Mouse (Mus musculus) heart, embryonic 10.5 days (tissue): ENCODE measurements at regions not wholly inside any gene's neighbourhood (a gene's known extent, or its start where the extent isn't known, plus 50 kb on each side); places are given as distances from the start of the nearest gene placed in this dataset.

Experiments
- DNase-seq: peaks from one replicate; pipeline ENCODE4 v3.0.0-alpha.2; 2017; ENCODE audit warnings: low spot score
- H3K27ac ChIP-seq: fragments of 300-500 bp; sonication (generic); 2 replicates; pipeline ENCODE4 v1.5.1; 2016; ENCODE audit warnings: mild to moderate bottlenecking
- H3K27me3 ChIP-seq: fragments of 300-500 bp; sonication (generic); 2 replicates; pipeline ENCODE4 v1.6.1; 2016; ENCODE audit warnings: mild to moderate bottlenecking; ENCODE audit not compliant: poor library complexity, insufficient read depth, severe bottlenecking
- H3K36me3 ChIP-seq: fragments of 300-500 bp; sonication (generic); 2 replicates; pipeline ENCODE4 v1.6.1; 2016; ENCODE audit warnings: mild to moderate bottlenecking, moderate library complexity
- H3K4me1 ChIP-seq: fragments of 300-500 bp; sonication (generic); 2 replicates; pipeline ENCODE4 v1.6.1; 2016; ENCODE audit warnings: mild to moderate bottlenecking
- H3K4me3 ChIP-seq: fragments of 300-500 bp; sonication (generic); 2 replicates; pipeline ENCODE4 v1.5.1; 2016; ENCODE audit warnings: mild to moderate bottlenecking, moderate library complexity
- H3K9me3 ChIP-seq: fragments of 300-500 bp; sonication (generic); 2 replicates; pipeline ENCODE4 v1.6.1; 2016; ENCODE audit warnings: mild to moderate bottlenecking, moderate library complexity
- WGBS: fragments of 180-500 bp; shearing (Covaris S2); methylation state at CpG from one replicate; pipeline ENCODE4 v1.1.7; 2016; 5-methylcytosine and 5-hydroxymethylcytosine counted together

DNA sequence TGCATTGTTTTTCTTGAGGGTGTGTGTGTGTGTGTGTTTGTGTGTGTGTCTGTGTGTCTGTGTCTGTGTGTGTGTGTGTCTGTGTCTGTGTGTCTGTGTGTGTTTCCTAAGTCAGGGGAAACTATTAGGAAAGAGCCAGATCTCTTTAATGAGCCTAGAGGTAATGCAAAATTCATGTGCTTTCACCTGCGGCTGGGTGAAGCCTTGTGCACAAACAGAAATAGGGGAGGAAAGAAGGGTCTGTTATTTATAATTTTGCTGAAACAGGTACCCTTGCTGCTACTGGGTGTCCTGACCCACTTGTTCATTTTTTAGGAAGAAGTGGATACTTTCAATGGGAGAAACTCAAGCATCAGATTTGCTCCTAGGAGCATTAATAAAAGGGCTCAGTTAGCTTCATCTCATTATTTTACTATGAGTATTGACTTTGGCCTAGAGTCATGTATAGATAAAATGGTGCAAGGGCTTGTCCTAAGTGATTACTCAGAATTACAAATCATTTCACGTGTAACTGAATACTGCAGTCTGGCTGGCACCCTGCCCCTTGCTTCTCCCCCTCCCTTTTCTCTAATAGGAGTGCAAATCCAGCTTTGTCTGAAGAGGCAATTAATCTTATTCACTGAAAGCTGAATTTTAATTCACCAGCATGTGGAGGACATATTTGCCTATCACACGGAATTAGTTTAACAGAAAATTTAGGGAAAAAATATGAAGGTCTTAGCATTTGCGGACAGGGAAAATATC lies 401.7 kb upstream of the Dph6 start:
- no peaks in the 10 kb centered on the region for H3K9me3 ChIP-seq
- H3K27ac ChIP-seq = no peak overlapping the region
- H3K36me3 ChIP-seq = no peaks in the 10 kb centered on the region
- no peaks in the 10 kb centered on the region for H3K27me3 ChIP-seq
- no peak overlapping the region for H3K4me3 ChIP-seq
- DNase-seq = no peak
- no peaks in the 10 kb centered on the region for H3K4me1 ChIP-seq
- WGBS = 70% methylated on average over 4 of the region's 4 CpGs

DNA sequence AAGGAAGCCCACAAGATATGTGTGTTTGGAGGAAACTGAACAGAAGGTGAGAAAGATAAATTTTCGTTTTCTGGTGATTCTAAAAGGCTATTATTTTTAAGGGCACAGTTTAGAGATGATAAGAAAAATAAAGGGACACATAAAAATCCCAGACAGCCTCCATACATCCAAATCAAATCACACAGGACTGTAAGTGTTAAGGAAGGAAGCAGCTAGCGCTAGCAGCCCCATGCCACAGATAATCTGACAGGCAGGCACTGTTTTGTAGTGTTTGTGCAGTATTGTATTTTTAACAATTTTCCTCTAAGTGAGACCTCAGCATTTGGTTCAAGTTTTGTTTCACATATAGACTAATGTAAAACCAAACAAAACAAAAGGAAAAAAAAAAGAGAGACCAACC lies 402.4 kb upstream of the Dph6 start:
- H3K27ac ChIP-seq = no peak overlapping the region
- H3K9me3 ChIP-seq = no peaks in the 10 kb centered on the region
- no peaks in the 10 kb centered on the region for H3K36me3 ChIP-seq
- no peak for DNase-seq
- 50% methylated on average over 2 of the region's 2 CpGs for WGBS
- no peaks in the 10 kb centered on the region for H3K27me3 ChIP-seq
- H3K4me1 ChIP-seq = no peaks in the 10 kb centered on the region
- H3K4me3 ChIP-seq = no peak overlapping the region

DNA sequence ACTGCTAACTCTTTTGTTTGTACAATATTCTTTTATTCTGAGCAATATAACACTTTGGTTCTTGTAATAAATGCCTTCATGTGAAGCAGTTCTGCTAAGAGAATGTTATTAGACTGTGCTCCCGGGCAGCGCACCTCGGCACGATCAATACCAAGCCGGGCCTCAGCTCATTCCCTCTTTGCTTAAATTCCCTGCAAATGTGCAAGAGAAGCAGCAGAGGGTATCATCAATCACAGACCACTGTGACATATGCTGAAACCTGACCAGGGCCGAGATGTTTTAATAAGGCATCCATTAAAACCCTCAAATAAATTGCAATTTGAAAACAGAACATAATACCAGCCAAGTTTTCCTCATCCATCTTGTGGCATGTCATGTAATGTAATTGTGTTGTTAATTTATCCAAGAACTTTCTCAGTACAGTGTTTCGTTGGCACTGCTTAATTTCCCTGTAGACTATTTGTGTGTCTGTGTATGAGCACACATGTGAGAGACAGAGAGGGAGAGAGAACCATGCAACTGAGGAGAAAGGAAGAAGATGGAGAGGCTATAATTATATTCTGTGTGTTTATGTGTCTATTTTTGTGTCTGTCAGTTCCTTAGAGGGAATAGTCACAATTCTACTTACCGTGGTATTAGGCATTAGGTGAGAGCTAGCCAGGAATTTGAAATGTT lies 412.9 kb upstream of the Dph6 start:
- Histone ChIP-seq H3K4me1 (no peaks in the 10 kb centered on the region), H3K4me3 (no peak overlapping the region), H3K36me3 (no peaks in the 10 kb centered on the region), H3K27ac (no peak overlapping the region), H3K27me3 (no peaks in the 10 kb centered on the region), H3K9me3 (no peaks in the 10 kb centered on the region)
- 71% methylated on average over 8 of the region's 8 CpGs for WGBS
- no peak for DNase-seq

DNA sequence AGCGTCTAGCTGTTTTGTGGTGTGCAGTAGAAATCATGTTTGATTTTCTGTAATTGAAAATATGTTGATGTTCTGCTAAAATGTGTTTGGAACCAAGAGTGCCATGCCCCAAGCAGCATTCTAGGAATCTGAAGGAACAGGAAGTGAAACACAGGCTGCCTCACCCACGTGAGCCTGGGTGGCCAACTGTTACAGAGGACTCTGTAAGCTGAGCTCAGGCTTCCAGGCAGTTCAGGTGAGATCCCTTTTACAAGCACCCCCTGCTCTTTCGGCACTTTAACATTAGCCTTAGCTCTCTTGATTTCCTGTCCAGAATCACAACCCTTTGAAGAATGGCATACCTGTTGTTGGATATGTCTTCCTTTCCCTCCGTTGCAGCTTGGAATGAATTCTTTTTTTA lies 414.9 kb upstream of the Dph6 start:
- no peak overlapping the region for H3K27ac ChIP-seq
- no peaks in the 10 kb centered on the region for H3K27me3 ChIP-seq
- no peak for DNase-seq
- H3K9me3 ChIP-seq = no peaks in the 10 kb centered on the region
- H3K4me3 ChIP-seq = no peak overlapping the region
- no peaks in the 10 kb centered on the region for H3K36me3 ChIP-seq
- WGBS = 69% methylated on average over 4 of the region's 4 CpGs
- H3K4me1 ChIP-seq = no peaks in the 10 kb centered on the region

DNA sequence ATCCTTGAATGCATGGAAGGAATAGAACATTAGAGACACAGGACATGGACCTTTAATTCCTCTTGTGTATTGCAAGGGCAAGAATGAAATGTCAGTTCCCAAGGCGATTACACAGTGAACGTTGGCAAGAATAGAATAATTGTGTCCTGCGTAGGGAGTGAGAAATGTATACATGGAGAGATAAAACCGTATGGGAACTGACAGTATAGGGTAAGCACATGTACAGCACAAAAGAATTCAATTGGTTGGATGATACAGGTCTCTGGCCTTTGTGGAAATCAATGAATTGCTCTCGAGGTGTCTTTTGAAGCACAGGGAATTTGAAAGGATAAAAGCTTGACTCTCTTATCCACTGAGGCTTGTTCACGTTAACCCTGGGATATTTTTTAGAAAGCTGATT lies 415.4 kb upstream of the Dph6 start:
- Histone ChIP-seq H3K9me3 (no peaks in the 10 kb centered on the region), H3K4me1 (no peaks in the 10 kb centered on the region), H3K4me3 (no peak overlapping the region), H3K36me3 (no peaks in the 10 kb centered on the region), H3K27ac (no peak overlapping the region), H3K27me3 (no peaks in the 10 kb centered on the region)
- WGBS = 76% methylated on average over 6 of the region's 6 CpGs
- no peak for DNase-seq

DNA sequence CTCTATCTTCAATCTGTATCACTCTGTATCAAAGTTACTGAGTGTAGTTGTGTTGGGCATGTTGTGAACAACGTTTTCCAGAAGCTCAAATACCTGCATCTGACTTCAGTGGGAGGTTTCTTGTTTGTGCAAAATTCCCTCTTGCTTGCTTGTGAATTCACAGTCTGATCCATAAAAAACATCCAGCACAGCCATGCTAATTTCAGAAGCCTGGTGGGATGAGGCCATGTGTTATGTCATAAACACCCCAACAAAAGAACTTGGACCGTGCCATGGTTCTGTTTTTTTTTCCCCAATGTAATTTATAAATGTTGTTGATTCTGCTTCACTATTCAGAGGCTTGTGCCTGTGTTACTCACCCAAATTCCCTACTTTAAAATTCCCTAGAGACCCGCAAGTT lies 415.9 kb upstream of the Dph6 start:
- Histone ChIP-seq H3K4me1 (no peaks in the 10 kb centered on the region), H3K36me3 (no peaks in the 10 kb centered on the region), H3K9me3 (no peaks in the 10 kb centered on the region), H3K4me3 (no peak overlapping the region), H3K27me3 (no peaks in the 10 kb centered on the region), H3K27ac (no peak overlapping the region)
- no peak for DNase-seq
- 70% methylated on average over 3 of the region's 3 CpGs for WGBS

DNA sequence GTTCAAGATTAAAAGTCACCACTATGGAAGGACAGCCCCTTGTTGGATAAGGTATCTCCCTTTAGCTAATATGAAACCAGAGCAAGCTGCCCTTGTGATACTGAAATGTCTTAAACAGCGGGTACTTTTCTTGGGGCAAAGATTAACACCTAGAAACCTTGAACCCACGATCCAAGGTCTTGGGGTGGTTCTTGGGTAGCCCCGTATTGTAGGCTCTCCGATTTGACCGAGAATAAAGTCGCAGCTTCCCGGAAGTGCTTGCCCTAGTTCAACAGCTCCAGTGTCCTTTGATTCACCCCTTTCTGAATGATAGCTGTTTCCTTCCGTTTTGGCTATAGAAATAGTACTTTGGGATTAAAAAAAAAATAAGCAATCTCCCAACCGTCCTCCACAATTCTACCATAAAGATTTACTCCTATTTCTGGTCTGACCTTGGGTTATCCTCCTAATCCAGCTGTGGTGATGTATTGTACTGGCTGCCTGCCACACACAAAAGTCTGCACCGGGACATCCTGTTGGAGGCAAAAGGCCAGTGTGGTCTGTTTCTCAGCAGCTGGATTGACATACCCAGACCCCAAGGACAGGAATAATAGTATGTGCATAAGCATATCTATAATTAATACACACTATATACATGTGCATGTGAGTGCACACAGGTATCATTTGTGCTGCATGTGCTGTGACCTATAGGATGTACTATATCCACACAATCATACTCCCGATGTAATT lies 427.0 kb upstream of the Dph6 start:
- Histone ChIP-seq H3K27me3 (no peaks in the 10 kb centered on the region), H3K9me3 (no peaks in the 10 kb centered on the region), H3K4me1 (no peaks in the 10 kb centered on the region), H3K36me3 (no peaks in the 10 kb centered on the region), H3K27ac (no peak overlapping the region), H3K4me3 (no peak overlapping the region)
- DNase-seq = no peak
- 72% methylated on average over 11 of the region's 11 CpGs for WGBS

DNA sequence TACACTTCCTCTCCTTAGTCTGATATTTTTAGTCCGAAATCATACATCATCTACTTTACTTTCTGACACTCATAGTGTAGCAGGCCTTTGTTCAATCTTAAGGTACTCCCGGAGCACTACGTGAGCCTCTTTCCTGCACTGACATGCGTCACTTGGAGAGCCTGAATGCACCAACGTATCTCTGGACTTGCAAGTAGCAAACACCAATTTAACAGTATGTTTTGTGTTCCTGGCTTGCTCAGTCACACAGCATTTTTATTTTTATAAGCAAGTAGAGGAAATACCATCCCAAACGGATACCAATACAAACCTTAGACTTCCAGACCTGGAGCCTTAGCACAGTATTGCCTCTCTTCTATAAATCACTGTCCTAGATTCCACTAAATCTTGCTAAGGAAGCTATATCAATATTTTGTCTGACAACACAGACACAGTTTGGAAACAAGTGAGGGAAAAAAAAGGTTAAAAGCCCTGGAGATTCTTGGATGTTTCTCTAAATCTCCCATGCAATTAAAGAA lies 427.6 kb upstream of the Dph6 start:
- Histone ChIP-seq H3K4me3 (no peak overlapping the region), H3K4me1 (no peaks in the 10 kb centered on the region), H3K36me3 (no peaks in the 10 kb centered on the region), H3K27ac (no peak overlapping the region), H3K27me3 (no peaks in the 10 kb centered on the region), H3K9me3 (no peaks in the 10 kb centered on the region)
- DNase-seq = no peak
- WGBS = 66% methylated on average over 6 of the region's 6 CpGs

DNA sequence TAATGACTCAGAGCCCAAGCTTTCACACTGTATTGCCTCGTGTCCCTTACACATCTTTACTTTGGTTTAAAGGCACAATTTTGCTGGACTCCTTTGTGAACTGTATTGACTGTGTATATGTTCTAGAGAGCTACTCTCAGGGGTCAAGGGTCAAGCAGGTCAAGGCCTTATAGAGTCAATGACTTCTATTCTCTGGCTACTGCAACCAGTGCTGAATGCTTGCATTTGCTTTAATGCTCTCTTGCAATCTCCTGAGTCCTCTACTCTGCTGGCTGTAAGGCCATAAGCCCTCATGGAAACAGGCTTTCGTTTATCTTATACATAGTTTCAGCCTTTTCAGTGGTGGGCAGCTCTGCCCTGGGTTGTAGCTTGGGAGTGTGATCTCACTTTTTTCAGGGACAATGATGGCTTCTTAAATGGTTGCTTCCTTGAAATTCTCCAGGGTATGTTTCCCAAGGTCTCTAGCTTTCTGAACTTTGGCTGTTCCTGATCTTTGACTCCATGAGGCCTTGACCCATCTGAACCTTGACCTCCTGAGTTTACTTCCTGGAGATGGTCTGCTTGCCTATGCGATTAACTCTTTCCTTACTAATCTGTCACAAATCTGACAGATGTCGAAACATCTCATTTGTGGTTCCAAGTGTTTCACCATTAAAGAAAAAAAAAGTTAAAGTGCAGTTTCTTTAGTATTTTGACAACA lies 433.8 kb upstream of the Dph6 start:
- no peaks in the 10 kb centered on the region for H3K9me3 ChIP-seq
- WGBS = 77% methylated on average over 4 of the region's 4 CpGs
- H3K4me3 ChIP-seq = no peak overlapping the region
- no peaks in the 10 kb centered on the region for H3K4me1 ChIP-seq
- no peaks in the 10 kb centered on the region for H3K27me3 ChIP-seq
- H3K27ac ChIP-seq = no peak overlapping the region
- DNase-seq = no peak
- H3K36me3 ChIP-seq = no peaks in the 10 kb centered on the region

DNA sequence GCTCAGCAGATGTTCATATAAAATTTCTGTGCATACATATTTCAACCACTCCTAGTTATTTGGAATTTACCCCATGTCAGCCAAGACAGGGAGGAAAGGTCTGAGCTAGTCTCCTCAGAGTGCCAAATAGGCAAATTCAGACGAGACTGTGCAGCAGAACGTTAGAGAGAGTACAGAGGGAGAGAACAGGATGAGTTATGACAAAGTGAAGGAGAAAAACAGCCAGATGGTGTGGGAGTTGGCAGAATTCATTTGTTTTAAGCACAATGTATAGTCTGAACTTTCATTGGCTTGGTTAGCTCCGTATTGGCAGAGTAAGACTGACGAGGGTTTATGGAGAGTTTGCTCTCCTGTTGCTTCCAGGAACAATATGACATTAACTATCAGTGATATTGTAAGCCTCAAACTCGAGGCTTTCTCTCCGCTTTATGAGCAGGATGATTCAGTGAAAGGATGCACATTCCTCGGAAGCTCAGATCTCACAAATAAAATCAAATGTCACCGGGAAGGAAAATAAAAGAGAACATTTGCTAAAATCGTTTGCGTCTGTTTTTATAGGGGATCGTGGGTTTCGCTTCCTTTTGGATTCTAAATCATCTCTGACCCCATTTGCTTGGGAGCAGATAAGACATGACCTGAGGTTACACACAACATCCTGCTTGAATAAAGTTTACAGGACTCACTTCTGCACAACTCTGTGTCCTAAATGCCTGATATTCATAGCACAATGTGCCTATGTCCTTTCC lies 435.8 kb upstream of the Dph6 start:
- H3K4me1 ChIP-seq = no peaks in the 10 kb centered on the region
- no peaks in the 10 kb centered on the region for H3K36me3 ChIP-seq
- 68% methylated on average over 12 of the region's 12 CpGs for WGBS
- H3K27ac ChIP-seq = no peak overlapping the region
- no peak overlapping the region for H3K4me3 ChIP-seq
- no peaks in the 10 kb centered on the region for H3K27me3 ChIP-seq
- H3K9me3 ChIP-seq = no peaks in the 10 kb centered on the region
- no peak for DNase-seq

DNA sequence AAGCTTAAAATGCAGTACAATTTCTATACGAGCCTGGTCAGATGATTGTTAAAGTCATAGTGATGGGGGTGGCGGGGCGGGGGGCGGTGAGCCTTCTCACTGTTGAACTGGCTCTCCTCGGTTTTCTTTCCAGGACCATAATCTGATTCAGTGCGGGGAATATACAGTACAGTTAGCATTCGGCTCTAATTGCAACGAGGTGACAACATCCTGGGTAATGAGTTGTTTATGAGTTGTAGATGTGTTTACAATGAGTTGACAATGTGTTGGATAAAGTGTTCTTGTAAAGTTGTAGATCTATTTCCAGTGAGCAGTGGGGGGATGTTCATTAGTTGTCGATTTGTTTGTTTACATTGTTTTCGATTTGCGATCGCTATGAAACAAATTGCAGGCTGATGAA lies 440.6 kb upstream of the Dph6 start:
- no peak for DNase-seq
- no peaks in the 10 kb centered on the region for H3K27me3 ChIP-seq
- no peaks in the 10 kb centered on the region for H3K4me1 ChIP-seq
- 84% methylated on average over 12 of the region's 12 CpGs for WGBS
- H3K9me3 ChIP-seq = no peaks in the 10 kb centered on the region
- no peak overlapping the region for H3K4me3 ChIP-seq
- H3K27ac ChIP-seq = no peak overlapping the region
- no peaks in the 10 kb centered on the region for H3K36me3 ChIP-seq

DNA sequence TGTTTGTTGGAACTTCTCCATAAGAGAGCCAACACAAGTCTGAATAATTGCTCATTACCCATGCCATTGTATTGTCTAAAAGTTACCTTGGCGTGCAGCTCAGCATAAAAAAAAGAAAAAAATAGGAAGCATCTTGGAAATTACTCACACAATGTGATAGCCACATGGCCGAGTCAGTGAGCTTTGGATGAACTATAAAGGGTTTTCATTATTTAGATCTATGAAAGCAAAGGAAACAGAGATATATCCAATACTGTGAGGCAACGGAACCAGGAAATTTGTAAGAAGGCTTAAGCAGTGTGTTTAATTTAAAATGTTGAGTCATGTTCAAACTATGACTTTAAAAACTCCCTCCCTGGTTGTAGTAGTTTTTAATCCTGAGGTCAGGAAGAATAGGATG lies 446.7 kb upstream of the Dph6 start:
- WGBS = 81% methylated on average over 3 of the region's 3 CpGs

More for the DNA sequence above, 446.7 kb upstream of the Dph6 start:
- H3K27ac ChIP-seq = no peak overlapping the region
- no peak for DNase-seq
- no peaks in the 10 kb centered on the region for H3K36me3 ChIP-seq
- H3K4me3 ChIP-seq = no peak overlapping the region
- no peaks in the 10 kb centered on the region for H3K9me3 ChIP-seq
- no peaks in the 10 kb centered on the region for H3K27me3 ChIP-seq
- H3K4me1 ChIP-seq = no peaks in the 10 kb centered on the region
